Mouse (Mus musculus): ENCODE results near the gene Mob3b.

GRCm38 (mm10) chr4:35154051-35154450, 3.2 kb downstream of the Mob3b start:
- TF ChIP-seq CTCF (IDR thresholded peaks at IDR 0.05; ENCODE audit: extremely low read depth, insufficient read depth, low read length) (no peak), POLR2A (IDR thresholded peaks at IDR 0.05; ENCODE audit: extremely low read depth, insufficient read depth, low read length) (no peak)
